Mouse (Mus musculus) testis, adult 2 months (tissue): ENCODE data around the gene Stk39.

Experiments used
- CTCF ChIP-seq: fragments of 200-500 bp; IDR thresholded peaks from 2 replicates; pipeline ENCODE4 v1.5.1; 2012; ENCODE audit warnings: low read depth, mild to moderate bottlenecking, inconsistent platforms, low read length, moderate library complexity; ENCODE audit not compliant: control insufficient read depth, insufficient read depth, insufficient replicate concordance
- POLR2A ChIP-seq: fragments of 200-500 bp; IDR thresholded peaks from 2 replicates; pipeline ENCODE4 v1.6.1; 2012; ENCODE audit warnings: low read depth, mild to moderate bottlenecking, inconsistent platforms, low read length, moderate library complexity; ENCODE audit not compliant: control insufficient read depth

DNA sequence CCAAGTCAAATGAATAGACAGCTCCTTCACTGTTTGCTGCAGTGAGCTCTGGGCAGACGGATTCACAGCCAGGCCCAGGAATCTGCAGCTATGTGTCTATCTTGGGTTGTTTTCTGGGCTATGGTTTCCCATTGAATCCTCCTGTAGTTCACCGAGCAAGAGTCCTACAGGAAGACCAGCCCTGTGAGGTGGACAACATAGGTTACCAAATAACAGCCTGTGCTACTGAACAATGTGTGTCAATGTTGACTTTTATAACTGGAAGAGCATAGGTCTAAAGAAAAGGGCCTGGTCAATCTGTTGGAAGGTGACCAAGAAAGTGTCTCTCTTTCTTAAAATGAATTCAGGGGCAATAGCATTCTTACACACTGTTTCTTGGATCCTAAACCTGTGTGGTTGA lies 218.8 kb downstream of the Stk39 start:
- TF ChIP-seq CTCF (no peak), POLR2A (no peak)
